Mouse (Mus musculus) midbrain, postnatal 0 days (tissue): ENCODE measurements around the gene Timm50. TPM values are rescaled to one million over a fixed set of nuclear protein-coding genes. Genes with fewer than 3 reads are reported as not detected.
A peak's percentile ranks its signal among the peaks of the same experiment; 100 is the strongest.

Source experiments
- ATAC-seq: fragments of 200-750 bp; cut with Nextera tagmentation; 2 replicates; pipeline ENCODE4 v1.8.0; 2017; ENCODE audit warnings: moderate number of reproducible peaks, mild to moderate bottlenecking, moderate TSS enrichment, moderate library complexity; ENCODE audit not compliant: low FRiP score
- DNase-seq: peaks from one replicate; pipeline ENCODE4 v3.0.0-alpha.2; 2015; ENCODE audit warnings: low spot score
- H3K27ac ChIP-seq: fragments of 300-500 bp; sonication (generic); 2 replicates; pipeline ENCODE4 v1.5.1; 2014; ENCODE audit warnings: low read depth, mild to moderate bottlenecking, low read length, mixed read lengths
- H3K27me3 ChIP-seq: fragments of 300-500 bp; sonication (generic); 2 replicates; pipeline ENCODE4 v1.6.1; 2014; ENCODE audit warnings: low read length, control low read depth, mixed read lengths; ENCODE audit not compliant: insufficient read depth
- H3K36me3 ChIP-seq: fragments of 300-500 bp; sonication (generic); 2 replicates; pipeline ENCODE4 v1.6.1; 2014; ENCODE audit warnings: low read length, control low read depth, mixed read lengths; ENCODE audit not compliant: insufficient read depth
- H3K4me1 ChIP-seq: fragments of 300-500 bp; sonication (generic); 2 replicates; pipeline ENCODE4 v1.6.1; 2014; ENCODE audit warnings: mild to moderate bottlenecking, control low read depth, antibody characterized with exemption, low read length, mixed read lengths; ENCODE audit not compliant: insufficient read depth
- H3K4me2 ChIP-seq: fragments of 300-500 bp; sonication (generic); 2 replicates; pipeline ENCODE4 v1.6.1; 2014; ENCODE audit warnings: low read depth, mild to moderate bottlenecking, low read length, mixed read lengths; ENCODE audit not compliant: poor library complexity, severe bottlenecking
- H3K4me3 ChIP-seq: fragments of 300-500 bp; sonication (generic); 2 replicates; pipeline ENCODE4 v1.5.1; 2014; ENCODE audit warnings: low read depth, mild to moderate bottlenecking, low read length, moderate library complexity
- H3K9ac ChIP-seq: fragments of 300-500 bp; sonication (generic); replicated peaks from 2 replicates; pipeline ENCODE4 v1.6.1; 2014; ENCODE audit warnings: mild to moderate bottlenecking, low read length, moderate library complexity, mixed read lengths; ENCODE audit not compliant: poor library complexity, severe bottlenecking
- H3K9me3 ChIP-seq: fragments of 300-500 bp; sonication (generic); 2 replicates; pipeline ENCODE4 v1.6.1; 2016; ENCODE audit warnings: low read length, control low read depth
- CTCF ChIP-seq: IDR thresholded peaks from 2 replicates; pipeline ENCODE4 v1.5.1; 2016; ENCODE audit warnings: antibody characterized with exemption, mild to moderate bottlenecking
- WGBS: fragments of 180-500 bp; shearing (Covaris S2); extraction: QIAGEN DNeasy Blood & Tissue Kit; methylation state at CpG from one replicate; pipeline ENCODE4 v1.1.7; 2014; 5-methylcytosine and 5-hydroxymethylcytosine counted together
- polyA plus RNA-seq: library from polyadenylated mRNA; unstranded; fragments of >200 nt; fragmentation: Nextera tagmentation; extraction: Ambion mirVana; gene quantifications from 2 replicates; pipeline ENCODE4 v1.2.1, GENCODE M21; 2015
- total RNA-seq: library from RNA; depleted of rRNA; stranded (reverse); fragments of >200 nt; gene quantifications from 2 replicates; pipeline ENCODE4 v1.2.3, GENCODE M21; 2014

The Timm50 gene
- total and polyA plus RNA-seq, 2 experiments from 2014 or later: 76.3 to 112 TPM

- Histone ChIP-seq H3K4me2 (no peak overlapping the region), H3K4me1 (no peaks in the 10 kb centered on the region), H3K4me3 (no peak overlapping the region), H3K9me3 (no peaks in the 10 kb centered on the region), H3K36me3 (peaks cover 46% of the 10 kb centered on the region), H3K27me3 (no peaks in the 10 kb centered on the region), H3K27ac (no peak overlapping the region), H3K9ac (no peak overlapping the region)
- DNase-seq: peak; percentile 56
- TF ChIP-seq CTCF: no peak
- ATAC-seq: no peak
- 90% methylated on average over 10 of the region's 10 CpGs for WGBS
Measured at GRCm38 (mm10) chr7:28305641-28306040, 6.2 kb downstream of the Timm50 start.

- peak; percentile 74 for DNase-seq
- H3K27ac ChIP-seq: 0 out of 2 replicates have a peak within 1 kb of the TSS, but pooled peaks have one; percentile 38
- peak within 1 kb of the TSS; percentile 55 for H3K9ac ChIP-seq
- ATAC-seq: peak; percentile 38; the same call in 1 of the 2 replicates
- peak within 1 kb of the TSS; percentile 42 for H3K4me3 ChIP-seq
- peak; percentile 73 for TF ChIP-seq CTCF
- 1% methylated on average over 30 of the region's 30 CpGs for WGBS
- peaks cover 3% of the 10 kb centered on the region for H3K4me1 ChIP-seq
- H3K9me3 ChIP-seq: no peaks in the 10 kb centered on the region
- peak within 1 kb of the TSS; percentile 66 for H3K4me2 ChIP-seq
- no peaks in the 10 kb centered on the region for H3K27me3 ChIP-seq
- H3K36me3 ChIP-seq: peaks cover 18% of the 10 kb centered on the region
Measured at GRCm38 (mm10) chr7:28301616-28302433, 10.0 kb downstream of the Timm50 start, which contains the start of gene Dll3. TSS of gene Dll3 (minus strand) at chr7:28302238.

GRCm38 (mm10) chr7:28298837-28299625 lies 12.8 kb downstream of the Timm50 start:
- no peak overlapping the region for H3K27ac ChIP-seq
- H3K27me3 ChIP-seq: no peaks in the 10 kb centered on the region
- peak overlapping the region; percentile 13 for H3K4me3 ChIP-seq
- H3K9ac ChIP-seq: no peak overlapping the region
- peak; percentile 55; the same call in 1 of the 2 replicates for ATAC-seq
- peak overlapping the region; percentile 45 for H3K4me2 ChIP-seq
- peak; percentile 89 for DNase-seq
- H3K9me3 ChIP-seq: no peaks in the 10 kb centered on the region
- peak; percentile 85 for TF ChIP-seq CTCF
- 13% methylated on average over 43 of the region's 43 CpGs for WGBS
- H3K4me1 ChIP-seq: peaks cover 3% of the 10 kb centered on the region
- no peaks in the 10 kb centered on the region for H3K36me3 ChIP-seq

- TF ChIP-seq CTCF: no peak
- H3K4me3 ChIP-seq: peak overlapping the region; percentile 55
- WGBS: 4% methylated on average over 63 of the region's 63 CpGs
- H3K36me3 ChIP-seq: no peaks in the 10 kb centered on the region
- peak; percentile 72 for ATAC-seq
- H3K4me1 ChIP-seq: peaks cover 6% of the 10 kb centered on the region
- peak overlapping the region; percentile 81 for H3K4me2 ChIP-seq
- H3K9me3 ChIP-seq: no peaks in the 10 kb centered on the region
- 0 out of 2 replicates have a peak overlapping the region, but pooled peaks have one; percentile 43 for H3K27ac ChIP-seq
- peak; percentile 88 for DNase-seq
- peak overlapping the region; percentile 55 for H3K9ac ChIP-seq
- H3K27me3 ChIP-seq: peaks cover 5% of the 10 kb centered on the region
Measured at GRCm38 (mm10) chr7:28294481-28294880, 17.4 kb downstream of the Timm50 start.

- DNase-seq (peak; percentile 72), ATAC-seq (peak; percentile 45; the same call in 1 of the 2 replicates)
- under 1% methylated on average over 52 of the region's 52 CpGs for WGBS
- Histone ChIP-seq H3K9ac (peak within 1 kb of the TSS; percentile 52), H3K36me3 (no peaks in the 10 kb centered on the region), H3K9me3 (no peaks in the 10 kb centered on the region), H3K4me3 (peak within 1 kb of the TSS; percentile 36), H3K4me1 (0 out of 2 replicates have a peak, but pooled peaks cover 4% of the 10 kb centered on the region), H3K4me2 (peak within 1 kb of the TSS; percentile 47), H3K27me3 (peaks cover 5% of the 10 kb centered on the region), H3K27ac (no peak within 1 kb of the TSS)
- peak; percentile 52 for TF ChIP-seq CTCF
Measured at GRCm38 (mm10) chr7:28290638-28291590, 21.0 kb downstream of the Timm50 start, which contains the start of gene Selenov. TSS of gene Selenov (minus strand) at chr7:28291186.
